Mouse (Mus musculus) CH12.LX (cell line): ENCODE results near the gene Gm20422. TPM values are rescaled to one million over a fixed set of nuclear protein-coding genes. Genes with fewer than 3 reads are reported as not detected.
"Not testable (repeated sequence)": the region's sequence is repeated elsewhere in the genome, so short reads cannot be mapped to it uniquely, and the experiment has no call there.

Experiments used
- DNase-seq: peaks from one replicate; pipeline ENCODE4 v3.0.0-alpha.2; 2013; ENCODE audit errors: extremely low read depth
- H3K27ac ChIP-seq: 2 replicates; pipeline ENCODE4 v1.5.1; 2012; ENCODE audit warnings: low read depth, mild to moderate bottlenecking, control low read depth, moderate library complexity; ENCODE audit not compliant: insufficient read depth
- H3K27me3 ChIP-seq: replicated peaks from 2 replicates; pipeline ENCODE3; 2012; ENCODE audit warnings: inconsistent platforms
- H3K36me3 ChIP-seq, 2 experiments: replicated peaks in 1 of 2; 2 replicates each; pipeline versions ENCODE3 to v1.6.1; 2012; ENCODE audit warnings: inconsistent platforms in 1 of 2, low read length in 1 of 2, mild to moderate bottlenecking in 1 of 2, mixed read lengths in 1 of 2, moderate library complexity in 1 of 2; ENCODE audit not compliant: control insufficient read depth in 1 of 2, insufficient read depth in 1 of 2
- H3K4me1 ChIP-seq, 2 experiments: 2 replicates each; pipeline ENCODE4 v1.6.1; 2012; ENCODE audit warnings: inconsistent platforms in 1 of 2, moderate library complexity in 1 of 2; ENCODE audit not compliant: insufficient read depth in 2 of 2, control insufficient read depth in 1 of 2
- H3K4me2 ChIP-seq: 2 replicates; pipeline ENCODE4 v1.6.1; 2012; ENCODE audit warnings: low read depth, mild to moderate bottlenecking, control low read depth; ENCODE audit not compliant: poor library complexity, insufficient read depth, severe bottlenecking
- H3K4me3 ChIP-seq, 3 experiments: fragments of 150-350 bp in 1 of 3; sonication (generic) in 1 of 3; replicated peaks in 1 of 3; 2 replicates each; pipeline versions ENCODE3 to v1.5.1; 2011 to 2012; ENCODE audit warnings: low read depth in 2 of 3, low read length in 2 of 3, mild to moderate bottlenecking in 2 of 3, moderate library complexity in 2 of 3, control low read depth in 1 of 3, improper control_type of control experiment in 1 of 3, inconsistent platforms in 1 of 3, mixed read lengths in 1 of 3; ENCODE audit not compliant: poor library complexity in 1 of 3
- H3K79me2 ChIP-seq: replicated peaks from 2 replicates; pipeline ENCODE4 v1.6.1; 2012; ENCODE audit warnings: mild to moderate bottlenecking, moderate library complexity; ENCODE audit not compliant: control insufficient read depth, poor library complexity, insufficient read depth, severe bottlenecking; ENCODE audit errors: extremely low read depth
- H3K9ac ChIP-seq: 2 replicates; pipeline ENCODE4 v1.6.1; 2012; ENCODE audit warnings: low read depth, mild to moderate bottlenecking, control low read depth, moderate library complexity; ENCODE audit not compliant: insufficient read depth
- H3K9me3 ChIP-seq: replicated peaks from 2 replicates; pipeline ENCODE3; 2012; ENCODE audit warnings: low read length, inconsistent platforms, mixed read lengths
- BHLHE40 ChIP-seq: IDR thresholded peaks from 2 replicates; pipeline ENCODE4 v1.6.1; 2011; ENCODE audit warnings: mild to moderate bottlenecking, low read depth, low read length, improper control_type of control experiment
- CHD1 ChIP-seq: IDR thresholded peaks from 2 replicates; pipeline ENCODE4 v1.6.1; 2012; ENCODE audit warnings: low read depth, low read length, improper control_type of control experiment, inconsistent platforms
- CHD2 ChIP-seq: IDR thresholded peaks from 2 replicates; pipeline ENCODE4 v1.6.1; 2011; ENCODE audit warnings: low read length, improper control_type of control experiment
- CTCF ChIP-seq, 2 experiments: IDR thresholded peaks in 1 of 2; conservative IDR thresholded peaks in 1 of 2; 2 replicates each; pipeline ENCODE4 v1.5.1; 2011 to 2012; ENCODE audit warnings: low read depth in 2 of 2, low read length in 2 of 2, improper control_type of control experiment in 1 of 2, inconsistent platforms in 1 of 2, mild to moderate bottlenecking in 1 of 2, moderate library complexity in 1 of 2
- EP300 ChIP-seq: IDR thresholded peaks from 2 replicates; pipeline ENCODE4 v1.6.1; 2011; ENCODE audit warnings: low read length, improper control_type of control experiment
- GABPA ChIP-seq: IDR thresholded peaks from 2 replicates; pipeline ENCODE4 v1.6.1; 2012; ENCODE audit warnings: low read depth, low read length, improper control_type of control experiment, inconsistent platforms; ENCODE audit not compliant: insufficient replicate concordance
- KAT2A ChIP-seq: IDR thresholded peaks from 2 replicates; pipeline ENCODE4 v1.6.1; 2012; ENCODE audit warnings: low read length, improper control_type of control experiment, inconsistent platforms; ENCODE audit not compliant: insufficient replicate concordance
- MAX ChIP-seq: IDR thresholded peaks from 2 replicates; pipeline ENCODE4 v1.6.1; 2011; ENCODE audit warnings: low read length, improper control_type of control experiment
- MXI1 ChIP-seq: IDR thresholded peaks from 2 replicates; pipeline ENCODE4 v1.6.1; 2011; ENCODE audit warnings: mild to moderate bottlenecking, low read depth, low read length, improper control_type of control experiment
- MYC ChIP-seq: IDR thresholded peaks from 2 replicates; pipeline ENCODE4 v1.6.1; 2011; ENCODE audit warnings: low read depth, mild to moderate bottlenecking, improper control_type of control experiment, low read length
- NRF1 ChIP-seq: IDR thresholded peaks from 2 replicates; pipeline ENCODE4 v1.6.1; 2014; ENCODE audit warnings: low read depth, mild to moderate bottlenecking, inconsistent platforms, low read length, improper control_type of control experiment, moderate library complexity
- PAX5 ChIP-seq: IDR thresholded peaks from 2 replicates; pipeline ENCODE4 v1.6.1; 2012; ENCODE audit warnings: low read length, inconsistent platforms, mixed read lengths
- POLR2A ChIP-seq: IDR thresholded peaks from 2 replicates; pipeline ENCODE4 v1.6.1; 2011; ENCODE audit warnings: low read depth, mild to moderate bottlenecking, improper control_type of control experiment, low read length
- POLR2AphosphoS2 ChIP-seq: IDR thresholded peaks from 2 replicates; pipeline ENCODE4 v1.6.1; 2011; ENCODE audit warnings: low read depth, low read length, improper control_type of control experiment
- RAD21 ChIP-seq: IDR thresholded peaks from 2 replicates; pipeline ENCODE4 v1.6.1; 2011; ENCODE audit warnings: low read depth, mild to moderate bottlenecking, low read length, improper control_type of control experiment, moderate library complexity
- SMC3 ChIP-seq: IDR thresholded peaks from 2 replicates; pipeline ENCODE4 v1.6.1; 2011; ENCODE audit warnings: low read depth, low read length, improper control_type of control experiment
- TCF12 ChIP-seq: IDR thresholded peaks from 2 replicates; pipeline ENCODE4 v1.6.1; 2014; ENCODE audit warnings: low read depth, mild to moderate bottlenecking, inconsistent platforms, low read length, improper control_type of control experiment
- USF1 ChIP-seq: IDR thresholded peaks from 2 replicates; pipeline ENCODE4 v1.6.1; 2014; ENCODE audit warnings: low read depth, mild to moderate bottlenecking, inconsistent platforms, low read length, improper control_type of control experiment
- ZC3H11A ChIP-seq: IDR thresholded peaks from 2 replicates; pipeline ENCODE4 v1.6.1; 2012; ENCODE audit warnings: low read depth, mild to moderate bottlenecking, inconsistent platforms, low read length, improper control_type of control experiment
- ZKSCAN1 ChIP-seq: IDR thresholded peaks from 2 replicates; pipeline ENCODE4 v1.6.1; 2012; ENCODE audit warnings: low read depth, inconsistent platforms, low read length, improper control_type of control experiment, borderline replicate concordance
- ZMIZ1 ChIP-seq: IDR thresholded peaks from 2 replicates; pipeline ENCODE4 v1.6.1; 2012; ENCODE audit warnings: low read depth, mild to moderate bottlenecking, inconsistent platforms, low read length, improper control_type of control experiment
- ZNF384 ChIP-seq: IDR thresholded peaks from 2 replicates; pipeline ENCODE4 v1.6.1; 2012; ENCODE audit warnings: low read depth, low read length, improper control_type of control experiment, inconsistent platforms
- dilution Hi-C: fragments of 300-500 bp; cut with MboI; formaldehyde crosslinking; loops from 2 replicates; pipeline ENCODE4 v1.14.3; 2020; ENCODE audit warnings: low sequenced_read_pairs; ENCODE audit not compliant: extremely low pct_unique_long_range_greater_than_20kb, extremely low pct_ligation_motif_present
- in situ Hi-C: fragments of 300-500 bp; cut with MboI; formaldehyde crosslinking; loops from 3 replicates; pipeline ENCODE4 v1.14.3; 2019; ENCODE audit warnings: low sequenced_read_pairs, low pct_ligation_motif_present, low pct_unique_long_range_greater_than_20kb, mixed read lengths
- polyA plus RNA-seq: library from polyadenylated mRNA; unstranded; fragments of >175 nt; gene quantifications from 2 replicates; pipeline ENCODE4 v1.2.1, GENCODE M21; 2012; ENCODE audit warnings: low read depth; ENCODE audit not compliant: insufficient read length
- total RNA-seq, 2 experiments: library from RNA; depleted of rRNA; stranded (reverse); fragments of 300-350 nt in 1 of 2; fragments of >200 nt in 1 of 2; gene quantifications; 2 replicates each; pipeline ENCODE4 v1.2.3; 2012 to 2014

Gm20422 gene
- total and polyA plus RNA-seq, 3 experiments: 1.4 to 2.0 (median 1.6) TPM

DNA sequence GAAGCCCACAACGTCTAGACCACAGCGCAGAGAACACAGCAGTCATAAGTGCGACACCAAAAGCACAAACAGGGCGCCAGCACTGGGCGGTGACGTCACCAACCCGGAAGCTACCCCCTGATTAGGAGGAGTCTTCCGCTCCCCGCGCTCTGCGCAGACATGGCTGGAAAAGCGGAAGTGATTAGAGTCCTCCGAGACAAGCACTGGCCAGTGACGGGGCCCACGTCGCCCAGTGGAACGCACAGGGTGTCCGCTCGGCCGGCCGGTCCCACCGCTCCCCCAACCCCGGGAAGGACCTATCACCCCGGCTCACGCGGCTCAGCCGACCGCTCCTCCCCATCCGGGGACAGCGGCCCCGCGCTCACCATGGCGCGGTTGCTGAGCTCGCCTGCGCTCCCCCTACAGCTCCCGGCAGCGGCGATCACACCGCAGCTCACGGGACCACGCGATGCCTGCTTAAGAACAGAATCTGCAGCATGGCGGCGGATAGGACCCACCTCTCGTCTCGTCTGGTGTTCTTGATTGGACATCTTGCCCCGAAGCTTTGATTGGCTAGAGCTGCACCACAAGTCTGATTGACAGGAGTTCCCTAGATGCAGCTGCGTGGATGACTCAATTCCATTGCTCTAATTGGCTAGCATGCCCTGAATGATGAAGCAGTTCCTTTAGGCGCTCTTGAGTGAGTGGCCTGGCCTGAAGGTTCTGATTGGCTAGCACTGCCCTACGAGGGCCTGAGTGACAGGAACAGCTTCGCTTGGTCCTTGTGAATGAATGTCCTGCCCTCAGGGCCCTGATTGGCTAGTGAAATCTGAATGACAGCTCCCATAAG is 58.1 kb downstream of the Gm20422 start (continued):
- TF ChIP-seq CTCF (conservative IDR thresholded peaks at IDR 0.05 in 1 of 2, IDR thresholded peaks at IDR 0.05 in 1 of 2; ENCODE audit: low read depth in 2 of 2, low read length in 2 of 2) (no peak), ZMIZ1 (peak; percentile 95), ZNF384 (no peak), CHD1 (peak; percentile 78; the same call in 1 of the 2 replicates), CHD2 (peak; percentile 98), USF1 (no peak), POLR2AphosphoS2 (peak; percentile 90), PAX5 (no peak), NRF1 (peak; percentile 65), EP300 (no peak), RAD21 (no peak)

DNA sequence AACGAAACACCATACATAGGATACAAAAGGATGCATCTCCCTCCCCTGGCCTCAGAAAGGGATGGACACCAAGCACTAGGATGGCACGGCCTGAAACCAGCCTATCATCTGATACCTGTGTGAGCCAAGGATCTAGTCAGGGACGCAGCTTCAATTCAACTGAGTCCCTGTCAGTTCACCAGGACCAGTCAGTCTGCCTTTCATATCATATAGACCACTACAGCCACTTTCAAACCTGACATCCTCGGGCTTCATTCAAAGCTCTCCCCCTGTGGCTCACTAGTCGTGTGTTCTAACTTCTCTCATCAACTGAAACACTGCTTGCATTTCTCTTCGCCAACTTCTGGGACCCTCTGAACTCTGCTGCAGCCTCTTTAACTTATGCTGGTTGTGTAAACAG is 59.3 kb downstream of the Gm20422 start:
- Histone ChIP-seq H3K27me3 (no peaks in the 10 kb centered on the region), H3K9me3 (no peaks in the 10 kb centered on the region)
- in situ Hi-C loops: no loop called here
- TF ChIP-seq KAT2A: no peak
- no peak for TF ChIP-seq POLR2A
- no peak for TF ChIP-seq ZC3H11A
- no peak for TF ChIP-seq GABPA
- no peak for TF ChIP-seq MAX
- TF ChIP-seq NRF1: no peak
- no peak for TF ChIP-seq MYC
- TF ChIP-seq ZKSCAN1: no peak
- no peak for TF ChIP-seq TCF12
- TF ChIP-seq, all 38 proteins: peak for 0
- Histone ChIP-seq H3K36me3 (peaks cover 23 to 37% of the 10 kb centered on the region in 2 experiments), H3K27ac (no peak overlapping the region), H3K79me2 (peaks cover 42% of the 10 kb centered on the region), H3K9ac (peak overlapping the region; percentile 94), H3K4me3 (peak overlapping the region in 2 of 3 experiments; percentile 57 to 91), H3K4me2 (peak overlapping the region; percentile 95), H3K4me1 (peaks cover 4 to 24% of the 10 kb centered on the region in 2 experiments)
- dilution Hi-C loops: no loop called here
- DNase-seq: no peak

DNA sequence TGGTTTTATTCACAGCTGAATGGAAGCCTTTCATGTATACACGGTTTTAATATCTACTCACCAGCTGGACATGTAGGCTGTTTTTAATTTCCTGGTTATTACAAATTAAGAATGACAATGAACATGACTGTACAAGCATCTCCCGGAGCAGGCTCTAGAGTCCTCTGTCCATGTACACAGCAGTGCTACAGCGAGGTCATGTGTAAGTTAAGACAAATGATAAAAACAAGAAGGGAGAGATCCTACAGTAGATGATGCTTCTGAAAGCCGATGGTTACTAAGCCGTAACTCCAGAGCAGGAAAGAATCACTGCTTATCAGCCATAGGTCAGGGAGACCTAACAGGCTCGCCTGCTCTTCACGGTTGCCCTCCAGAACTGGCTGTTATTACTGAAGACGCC is 61.2 kb downstream of the Gm20422 start:
- Histone ChIP-seq H3K4me2 (no peak overlapping the region), H3K79me2 (peaks cover 42% of the 10 kb centered on the region)

DNA sequence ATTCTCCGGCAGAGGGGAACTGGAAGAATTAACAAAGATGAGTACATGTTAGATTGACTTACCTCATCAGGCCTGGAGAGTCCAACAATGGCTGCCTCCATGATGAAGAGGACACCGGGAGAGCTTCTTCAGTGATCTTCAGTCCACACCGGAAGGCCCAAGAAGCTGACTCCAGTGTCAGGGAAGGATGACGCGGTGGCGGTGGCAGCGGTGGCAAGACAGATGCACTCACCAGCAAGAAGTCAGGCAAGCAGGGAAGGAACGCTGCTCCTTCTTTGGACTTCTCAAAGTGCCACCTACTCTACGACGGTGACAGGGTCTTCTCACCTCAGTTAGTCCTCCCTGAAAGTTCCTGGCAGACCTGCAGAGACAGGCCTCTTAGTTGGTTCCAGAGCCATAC is 64.1 kb downstream of the Gm20422 start, which contains the start of gene Zfp869:
Gene Zfp869 (minus strand): TSS at position 101 of the 400 bp plus-strand sequence.
- DNase-seq, H3K27ac ChIP-seq, H3K4me3 ChIP-seq, H3K27me3 ChIP-seq, in situ Hi-C loops, dilution Hi-C loops, H3K4me2 ChIP-seq, H3K9me3 ChIP-seq, H3K9ac ChIP-seq: not testable (repeated sequence)
- H3K4me1 ChIP-seq: peaks cover 4 to 21% of the 10 kb centered on the region in 2 experiments
- peaks cover 65 to 83% of the 10 kb centered on the region in 2 experiments for H3K36me3 ChIP-seq
- H3K79me2 ChIP-seq: peaks cover 39% of the 10 kb centered on the region

More for the DNA sequence above, 61.2 kb downstream of the Gm20422 start:
- dilution Hi-C loops (no loop called here), in situ Hi-C loops (no loop called here)
- no peaks in the 10 kb centered on the region for H3K27me3 ChIP-seq
- no peak for DNase-seq
- no peaks in the 10 kb centered on the region for H3K9me3 ChIP-seq
- H3K4me1 ChIP-seq: peaks cover 4 to 24% of the 10 kb centered on the region in 2 experiments
- TF ChIP-seq SMC3: no peak
- TF ChIP-seq TCF12: no peak
- no peak for TF ChIP-seq MXI1
- no peak for TF ChIP-seq BHLHE40
- peaks cover 36 to 54% of the 10 kb centered on the region in 2 experiments for H3K36me3 ChIP-seq
- no peak overlapping the region for H3K4me3 ChIP-seq
- no peak overlapping the region for H3K27ac ChIP-seq
- no peak overlapping the region for H3K9ac ChIP-seq
